Mouse (Mus musculus) B cell, adult 2 months (primary cell): Measurements from ENCODE around the gene Nedd9.

Experiments
- DNase-seq, 2 experiments: peaks; one replicate each; pipeline ENCODE4 v3.0.0; 2022

Nedd9 gene

GRCm38 (mm10) chr13:41491522-41491921 is 4.4 kb upstream of the Nedd9 start:
- peak; percentile 57 to 67 for DNase-seq

DNA sequence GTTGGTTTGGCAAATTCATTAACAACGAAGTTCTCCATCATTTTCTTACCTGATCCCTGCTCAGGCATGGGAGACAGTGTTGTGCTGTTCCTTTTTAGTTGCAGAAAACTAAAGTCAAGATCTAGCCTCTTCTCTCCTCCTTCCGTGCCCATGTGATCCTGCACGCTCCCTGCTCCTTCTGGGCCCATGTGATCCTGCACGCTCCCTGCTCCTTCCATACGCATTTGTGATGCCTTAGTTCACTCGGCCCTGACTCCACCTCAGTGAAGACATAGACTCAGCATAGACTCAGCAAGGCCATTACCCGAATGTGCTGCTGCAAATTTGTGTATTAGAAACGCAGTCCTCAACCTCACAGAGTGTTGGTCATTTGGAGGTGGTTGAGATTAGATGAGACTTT is 3.1 kb upstream of the Nedd9 start:
- DNase-seq: no peak

GRCm38 (mm10) chr13:41489705-41490275 is 2.6 kb upstream of the Nedd9 start:
- DNase-seq: no peak

DNA sequence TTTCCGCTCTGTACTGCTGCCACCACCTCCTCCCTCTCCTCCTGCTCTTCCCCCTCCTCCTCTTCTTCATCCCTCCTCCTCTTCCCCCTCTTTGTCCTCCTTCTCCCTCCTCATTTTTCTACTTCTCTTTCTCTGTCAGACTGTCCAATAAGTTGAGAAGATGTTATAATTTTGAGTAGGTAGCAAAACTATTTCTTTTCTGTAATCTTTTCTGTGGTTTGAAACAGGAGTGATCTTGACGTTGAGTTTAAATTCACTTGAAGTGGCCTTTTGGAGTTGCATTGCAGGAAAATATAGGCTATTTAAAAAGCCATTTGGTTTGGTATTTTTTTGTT is 214 bp upstream of the Nedd9 start:
- DNase-seq: no peak

DNA sequence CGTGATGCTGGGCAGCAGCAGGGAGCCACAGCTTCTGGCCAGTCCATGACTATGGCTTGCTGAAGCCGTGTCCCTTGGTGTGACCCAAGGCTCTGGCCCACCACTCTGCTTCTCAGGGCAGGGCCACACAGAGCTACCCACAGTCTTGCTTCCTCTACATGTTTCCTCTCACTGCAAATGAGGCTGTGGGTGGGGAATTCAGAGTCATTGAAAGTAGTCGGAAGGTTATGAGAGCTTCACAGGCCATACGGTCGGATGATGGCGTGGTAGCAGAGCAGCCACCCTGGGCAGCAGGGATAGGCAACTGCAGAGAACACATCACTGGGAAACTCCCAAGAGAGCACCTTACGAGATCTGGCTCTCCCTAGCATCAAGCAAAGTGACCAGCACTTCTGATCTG is 3.2 kb downstream of the Nedd9 start:
- peak; percentile 27 to 35 for DNase-seq

GRCm38 (mm10) chr13:41482408-41483011 is 4.7 kb downstream of the Nedd9 start:
- DNase-seq: no peak

GRCm38 (mm10) chr13:41479737-41480435 is 7.3 kb downstream of the Nedd9 start:
- DNase-seq: no peak

GRCm38 (mm10) chr13:41476216-41476615 is 10.9 kb downstream of the Nedd9 start:
- DNase-seq: no peak

- no peak for DNase-seq
Observed at GRCm38 (mm10) chr13:41474365-41474764, 12.8 kb downstream of the Nedd9 start.

- DNase-seq: no peak
Observed at GRCm38 (mm10) chr13:41473504-41473903, 13.7 kb downstream of the Nedd9 start.

DNA sequence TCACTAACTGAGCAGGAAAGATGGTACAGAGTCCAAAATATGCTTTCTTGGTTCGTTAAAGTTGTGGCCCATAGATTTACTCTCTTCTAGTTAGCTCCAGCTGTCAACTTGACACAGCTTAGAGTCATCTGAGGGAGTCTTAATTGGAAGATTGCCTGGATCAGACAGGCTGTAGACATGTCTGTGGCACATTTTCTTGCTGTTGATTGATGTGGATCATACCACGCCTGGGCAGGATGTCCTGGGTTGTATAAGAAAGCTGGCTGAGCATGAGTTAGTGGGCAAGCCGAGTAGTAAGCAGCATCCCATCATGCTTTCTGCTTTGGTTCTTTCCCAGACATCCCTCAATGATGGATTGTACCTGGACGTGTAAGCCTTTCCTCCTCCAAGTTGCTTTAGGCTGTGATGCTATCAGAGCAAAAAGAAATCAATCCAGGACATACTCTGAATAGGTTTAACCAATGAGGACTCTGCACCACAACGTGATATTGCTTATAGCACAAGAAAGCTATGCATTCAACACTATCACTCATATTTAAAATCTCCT is 14.2 kb downstream of the Nedd9 start:
- DNase-seq: no peak

- no peak for DNase-seq
Observed at GRCm38 (mm10) chr13:41468277-41468676, 18.9 kb downstream of the Nedd9 start.

DNA sequence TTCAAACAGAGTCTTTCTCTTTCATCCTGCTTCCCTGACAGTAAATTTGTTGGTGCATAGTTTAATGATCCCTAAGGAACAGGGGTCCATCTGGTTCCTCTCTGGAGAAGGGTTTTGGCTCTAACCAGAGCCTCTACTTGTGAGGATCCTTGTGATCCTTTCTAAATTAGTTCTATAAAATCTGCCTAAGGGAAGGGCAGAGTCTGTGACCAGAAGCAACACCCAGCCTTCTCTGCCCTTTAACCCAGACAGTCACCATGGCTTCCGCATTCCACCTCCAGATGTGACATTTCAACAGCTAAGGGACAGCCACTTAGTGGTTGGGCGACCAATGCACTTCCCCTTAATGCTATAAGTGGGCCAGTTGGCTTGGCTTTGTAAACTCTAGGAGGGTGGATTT is 20.1 kb downstream of the Nedd9 start:
- peak; percentile 59 to 62 for DNase-seq

DNA sequence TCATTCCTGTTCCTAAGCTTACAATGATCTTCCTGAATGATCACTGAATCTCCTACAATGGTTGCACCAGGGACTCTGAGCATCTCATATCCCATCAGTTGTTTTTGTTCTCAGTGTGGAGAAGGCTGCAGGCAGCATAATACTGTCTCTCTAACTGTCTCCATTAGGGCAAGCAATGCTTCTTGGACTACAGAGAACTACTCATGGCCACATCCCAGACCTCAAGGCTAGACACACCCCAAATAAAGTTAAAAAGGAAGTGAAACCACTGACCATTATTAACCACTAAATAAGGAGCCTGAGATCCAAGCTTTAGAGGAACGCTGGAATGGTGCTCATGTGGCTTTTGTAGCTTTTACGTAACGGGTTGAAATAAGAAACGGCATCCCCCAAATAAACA is 20.5 kb downstream of the Nedd9 start:
- no peak for DNase-seq

GRCm38 (mm10) chr13:41466191-41466590 is 21.0 kb downstream of the Nedd9 start:
- no peak for DNase-seq

DNA sequence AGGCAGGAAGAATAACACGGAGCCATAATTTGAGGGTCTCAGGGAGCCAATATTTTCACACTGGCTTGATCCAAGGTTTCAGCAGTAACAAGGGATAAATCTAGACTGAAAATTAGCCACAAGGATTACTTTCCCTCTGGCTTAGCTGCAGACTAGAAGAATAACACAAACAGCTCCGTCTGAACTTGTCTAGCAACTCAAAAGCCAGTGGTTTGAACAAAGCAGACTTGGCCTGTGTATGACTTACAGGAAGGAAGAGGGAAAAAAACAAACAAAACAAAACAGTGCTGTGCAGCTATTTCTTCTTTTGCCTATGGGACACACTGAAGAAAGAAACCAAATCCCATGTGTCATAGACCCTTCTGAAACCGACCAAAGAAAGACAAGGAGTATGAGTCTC is 25.7 kb downstream of the Nedd9 start:
- DNase-seq: no peak

DNA sequence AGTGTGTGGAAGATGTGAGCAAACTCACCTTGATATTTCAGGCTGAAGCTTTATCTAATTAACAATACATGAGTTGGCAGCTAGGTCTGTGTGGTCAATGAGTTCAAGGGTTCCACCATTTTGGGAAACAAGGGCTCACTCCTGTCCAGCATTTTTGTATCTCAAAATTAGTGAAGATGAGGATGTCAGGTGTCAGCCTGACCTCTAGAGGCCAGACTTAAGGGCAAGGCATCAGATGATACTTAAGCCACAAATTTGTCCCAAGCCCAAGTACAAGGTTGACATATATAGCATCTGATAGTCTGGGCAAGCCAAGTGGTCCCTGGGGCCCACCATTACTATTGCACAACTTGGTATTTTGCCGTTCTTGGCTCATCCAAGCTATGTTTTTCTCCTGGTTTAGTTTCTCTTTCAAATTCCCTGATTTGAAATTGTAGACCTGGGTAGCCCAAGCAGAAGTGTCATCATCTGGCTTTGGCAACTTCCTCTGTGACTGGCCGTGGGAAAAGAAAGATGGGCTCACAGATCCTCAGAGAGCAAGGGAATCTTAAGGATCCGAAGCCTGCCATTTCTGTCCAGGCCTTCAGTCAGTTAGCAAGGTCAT is 27.4 kb downstream of the Nedd9 start:
- DNase-seq: no peak

- DNase-seq: no peak
Observed at GRCm38 (mm10) chr13:41458709-41459108, 28.5 kb downstream of the Nedd9 start.

DNA sequence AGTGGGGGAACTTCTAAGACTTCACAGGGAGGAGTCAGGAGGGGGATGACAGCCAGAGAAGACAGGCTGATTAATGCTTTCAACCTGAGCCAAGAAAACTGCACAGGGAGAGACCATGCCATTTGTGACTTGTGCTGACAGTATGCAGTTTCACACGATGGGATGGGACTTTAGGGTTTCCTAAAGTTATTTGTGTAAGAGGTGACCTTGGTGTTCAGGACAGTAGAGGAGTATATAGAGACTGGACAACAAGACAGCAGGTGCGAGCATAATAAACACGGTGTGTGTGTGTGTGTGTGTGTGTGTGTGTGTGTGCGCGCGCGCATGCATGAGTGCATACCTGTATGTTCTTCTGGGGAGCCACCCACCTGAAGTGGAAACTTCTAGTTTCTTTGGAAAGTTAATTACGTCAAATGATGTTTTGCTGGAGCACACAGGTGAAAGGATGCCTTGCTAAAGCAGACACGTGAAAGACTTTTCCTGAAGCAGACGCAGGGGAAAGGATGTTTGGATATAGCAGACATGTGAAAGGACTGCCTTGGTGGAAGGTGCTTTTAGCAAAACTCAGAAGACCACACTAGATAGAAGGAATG is 29.3 kb downstream of the Nedd9 start:
- no peak for DNase-seq

GRCm38 (mm10) chr13:41457030-41457797 is 29.9 kb downstream of the Nedd9 start:
- no peak for DNase-seq

DNA sequence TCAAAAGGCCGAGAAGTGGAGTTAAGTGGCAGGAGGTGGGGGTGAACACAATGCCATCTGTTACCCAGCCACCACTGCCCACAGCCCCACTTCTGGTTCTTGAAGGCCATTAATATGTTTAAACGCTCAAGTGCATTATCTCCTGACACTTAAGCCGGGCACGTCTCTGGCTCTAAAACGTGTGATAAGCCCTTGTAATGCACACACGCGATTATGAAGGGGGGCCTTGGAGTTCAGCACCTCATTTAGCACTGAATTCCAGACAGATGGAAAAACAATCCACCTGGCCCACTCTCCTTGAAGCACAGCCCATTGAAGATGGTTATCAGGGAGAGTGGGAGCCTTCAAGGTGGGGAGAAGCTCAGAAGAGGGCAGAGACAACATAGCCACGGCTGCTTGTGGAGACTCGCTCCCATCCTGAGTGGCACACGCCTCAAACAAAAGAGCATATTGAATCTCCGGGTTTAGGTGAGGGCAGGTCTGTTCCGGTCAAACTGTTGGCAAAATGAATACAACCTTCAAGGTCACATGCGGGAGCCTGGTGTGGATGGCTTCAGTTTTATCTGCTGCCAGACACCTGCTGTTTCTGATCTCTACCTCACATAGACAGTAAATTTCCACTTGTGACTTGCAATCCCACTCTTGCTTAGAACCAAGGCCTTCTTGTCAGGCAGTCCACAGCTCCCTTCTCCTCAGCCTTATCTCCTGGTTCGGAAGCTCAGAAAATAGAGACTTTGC is 30.7 kb downstream of the Nedd9 start:
- DNase-seq: no peak
